Mouse (Mus musculus) liver (tissue): ENCODE results near the gene Lrrc9.

Source experiments
- DNase-seq: peaks from one replicate; pipeline ENCODE4 v3.0.0-alpha.2; 2020; ENCODE audit warnings: mixed read lengths

The Lrrc9 gene

GRCm38 (mm10) chr12:72476773-72477450, 35.2 kb downstream of the Lrrc9 start:
- no peak for DNase-seq

DNA sequence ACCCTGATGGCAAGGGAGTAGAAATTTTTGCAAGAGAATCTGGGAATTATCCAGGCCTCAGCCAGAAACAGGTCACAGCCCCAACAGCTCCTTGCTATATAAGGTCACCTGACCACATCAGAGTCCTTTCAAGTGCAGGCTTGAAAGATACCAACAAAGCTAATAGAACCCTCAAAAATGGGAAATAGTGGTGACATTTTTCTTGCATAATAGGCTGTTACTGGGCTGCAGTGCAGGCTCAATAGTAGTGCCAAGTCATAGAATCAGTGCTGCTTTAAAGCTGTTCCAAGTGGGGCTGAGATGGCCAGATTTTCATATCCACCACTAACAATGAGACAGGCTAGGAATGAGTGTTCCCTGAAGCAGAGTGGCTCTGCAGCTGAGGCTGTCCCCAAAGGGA, 40.6 kb downstream of the Lrrc9 start:
- DNase-seq, result no peak

DNA sequence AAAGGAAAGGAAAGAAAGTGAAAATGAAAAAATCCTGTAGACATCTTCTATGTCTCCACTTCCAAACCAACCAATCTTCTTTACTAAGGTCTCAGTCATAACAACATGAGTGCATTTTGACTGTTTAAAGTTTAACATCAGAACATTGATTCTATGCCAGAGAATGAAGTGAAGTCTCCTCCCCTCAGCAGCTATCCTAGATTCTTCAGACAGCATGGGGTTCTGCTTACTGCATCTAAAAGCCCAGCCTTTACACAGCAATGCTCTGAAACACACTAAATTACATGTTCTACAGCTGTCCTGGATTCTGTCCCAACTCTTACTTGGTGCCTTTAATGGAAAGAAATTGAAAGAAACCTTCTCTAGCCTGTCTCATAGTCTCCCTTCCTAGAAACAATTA, 43.2 kb downstream of the Lrrc9 start:
- DNase-seq, result no peak

DNA sequence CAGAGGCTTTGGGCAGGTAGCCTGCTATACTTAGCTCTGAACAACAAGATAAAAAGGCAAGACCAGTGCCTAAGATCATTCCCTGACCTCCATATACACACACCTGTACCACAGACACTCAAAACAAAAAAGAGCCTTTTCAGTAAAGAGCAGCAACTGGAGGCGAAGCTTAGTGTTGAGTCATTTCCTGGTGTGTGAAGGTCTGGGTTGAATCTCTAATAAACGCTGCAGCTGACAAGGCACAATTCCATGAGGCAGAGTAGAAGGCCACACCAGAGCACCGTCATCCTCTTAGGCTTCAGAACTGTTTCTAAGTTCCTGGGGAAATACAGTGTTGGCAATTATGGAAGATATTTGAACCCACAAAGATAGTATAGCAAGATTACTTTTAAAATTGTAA, 45.8 kb downstream of the Lrrc9 start:
- DNase-seq, result no peak

GRCm38 (mm10) chr12:72489995-72490394, 48.3 kb downstream of the Lrrc9 start:
- no peak for DNase-seq

GRCm38 (mm10) chr12:72491063-72491719, 49.5 kb downstream of the Lrrc9 start:
- DNase-seq, result no peak

DNA sequence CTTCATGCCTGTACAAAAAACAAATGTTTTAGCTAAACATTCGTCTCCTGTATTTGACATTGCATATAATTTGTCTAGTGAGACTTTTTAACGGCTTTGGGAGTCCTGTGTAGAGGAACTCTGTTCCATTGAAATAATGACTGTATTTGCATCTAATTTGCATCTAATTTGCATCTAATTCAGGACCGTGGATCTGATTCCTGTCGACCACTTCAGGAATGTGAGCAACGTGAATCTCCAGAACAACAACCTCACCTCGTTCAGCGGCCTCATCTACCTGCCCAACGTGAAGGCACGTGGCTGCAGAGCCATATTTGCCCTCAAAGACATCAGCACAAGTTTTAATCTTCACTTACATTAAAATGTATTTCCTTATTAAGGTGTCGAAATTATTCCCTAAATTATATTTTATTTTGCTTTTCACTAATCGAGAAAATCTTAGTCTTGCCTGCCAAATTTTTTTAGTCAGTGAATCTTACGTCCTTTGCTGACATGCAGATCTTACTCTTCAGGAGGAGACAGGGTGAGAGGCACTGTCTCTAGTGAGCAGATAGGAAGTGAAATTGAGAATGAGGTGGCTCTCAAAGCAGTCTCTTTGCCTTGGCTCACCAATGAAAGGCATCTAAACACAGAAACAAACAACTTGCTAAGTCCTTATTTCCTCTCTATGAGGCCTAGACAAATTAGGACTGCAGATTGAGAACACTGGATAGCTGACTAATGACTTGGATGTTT, 55.4 kb downstream of the Lrrc9 start:
- DNase-seq, result no peak

DNA sequence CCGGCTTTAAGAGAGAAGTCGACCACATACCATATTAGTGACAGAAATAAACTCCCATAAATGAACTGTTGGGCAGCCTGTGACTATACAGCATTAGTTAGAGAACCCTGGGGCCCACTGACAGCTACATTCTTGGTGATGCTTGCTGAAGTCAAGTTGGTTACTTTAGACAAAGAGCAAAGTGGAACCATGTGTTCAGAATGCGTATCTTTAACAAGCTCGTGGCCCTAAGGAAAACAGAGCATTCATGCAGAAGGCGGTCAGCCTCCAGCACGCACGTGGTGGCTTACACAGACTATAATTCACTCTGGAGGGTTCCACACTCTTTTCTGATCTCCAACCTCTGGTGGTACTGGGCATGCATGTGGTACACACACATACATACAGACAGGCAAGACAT, 67.9 kb downstream of the Lrrc9 start:
- DNase-seq, result no peak

DNA sequence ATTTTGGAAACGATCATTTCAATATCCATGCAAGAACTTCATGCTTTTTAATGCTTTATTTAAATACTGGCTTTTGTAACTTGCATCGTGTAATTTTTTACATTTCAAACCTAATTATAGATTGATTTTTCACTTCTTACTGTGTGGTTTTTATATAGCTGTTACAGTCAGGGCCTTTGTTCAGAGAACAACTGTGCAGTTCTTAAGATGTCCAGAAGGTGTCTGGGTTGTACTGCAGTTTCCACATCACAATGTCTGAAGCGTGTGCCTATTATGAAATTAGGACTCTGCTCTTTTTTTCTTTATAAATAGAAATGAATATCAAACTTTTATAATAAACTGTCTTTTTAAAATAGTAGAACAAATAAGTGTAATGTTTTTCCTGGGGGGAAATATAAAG, 73.8 kb downstream of the Lrrc9 start:
- no peak for DNase-seq

DNA sequence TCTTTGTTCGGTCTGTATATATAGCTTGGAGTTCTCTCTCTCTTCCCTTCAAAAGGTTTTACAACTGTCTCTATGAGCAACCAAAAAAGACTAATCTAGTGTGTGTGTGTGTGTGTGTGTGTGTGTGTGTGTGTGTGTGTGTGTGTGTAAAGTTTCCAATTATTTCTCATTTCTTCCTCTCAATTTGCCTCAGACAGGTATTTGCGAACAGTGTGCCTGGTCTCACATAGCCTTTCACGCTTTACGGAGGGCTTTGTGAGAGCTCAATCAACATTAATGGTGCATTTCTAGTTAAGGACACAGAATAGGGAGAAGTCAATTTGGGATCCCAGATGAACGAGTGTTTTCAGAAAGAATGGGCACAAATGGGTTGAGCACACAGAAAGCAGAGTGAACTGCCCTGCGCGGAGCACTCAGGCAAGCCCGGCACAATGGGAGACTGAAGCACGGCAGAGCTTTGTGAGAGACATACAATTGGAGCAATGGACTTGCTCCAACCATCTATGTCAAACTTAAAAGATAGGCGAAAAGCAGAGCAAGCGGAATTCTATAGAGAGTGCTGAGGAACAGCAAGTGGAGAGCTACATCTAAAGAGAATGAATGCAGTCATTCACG, 76.6 kb downstream of the Lrrc9 start:
- no peak for DNase-seq

GRCm38 (mm10) chr12:72519352-72519751, 77.7 kb downstream of the Lrrc9 start:
- DNase-seq, result no peak

GRCm38 (mm10) chr12:72519855-72520254, 78.2 kb downstream of the Lrrc9 start:
- DNase-seq, result no peak

DNA sequence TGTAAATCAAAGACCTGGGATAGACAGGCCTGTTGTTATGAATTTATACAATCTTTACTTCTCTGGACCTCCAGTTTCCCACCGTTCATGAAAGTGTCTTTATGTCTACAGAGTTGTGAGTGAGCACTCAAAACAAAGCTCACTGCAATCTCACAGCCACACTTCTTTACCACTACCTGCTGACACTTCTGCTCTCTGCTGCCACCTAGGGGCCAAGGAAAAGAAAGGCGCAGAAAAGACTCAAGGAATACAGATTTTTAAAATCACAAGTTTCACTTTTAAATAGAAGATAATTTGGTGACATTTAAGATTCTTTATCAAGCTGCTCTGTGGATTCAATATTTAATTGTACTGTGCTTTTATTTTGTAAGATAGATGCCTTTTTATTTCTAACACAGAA, 79.0 kb downstream of the Lrrc9 start:
- DNase-seq, result peak; percentile 77

- peak; percentile 38 for DNase-seq
These were observed 83.9 kb downstream of the Lrrc9 start for GRCm38 (mm10) chr12:72525588-72525987.

GRCm38 (mm10) chr12:72532303-72532702, 90.6 kb downstream of the Lrrc9 start:
- DNase-seq, result no peak

DNA sequence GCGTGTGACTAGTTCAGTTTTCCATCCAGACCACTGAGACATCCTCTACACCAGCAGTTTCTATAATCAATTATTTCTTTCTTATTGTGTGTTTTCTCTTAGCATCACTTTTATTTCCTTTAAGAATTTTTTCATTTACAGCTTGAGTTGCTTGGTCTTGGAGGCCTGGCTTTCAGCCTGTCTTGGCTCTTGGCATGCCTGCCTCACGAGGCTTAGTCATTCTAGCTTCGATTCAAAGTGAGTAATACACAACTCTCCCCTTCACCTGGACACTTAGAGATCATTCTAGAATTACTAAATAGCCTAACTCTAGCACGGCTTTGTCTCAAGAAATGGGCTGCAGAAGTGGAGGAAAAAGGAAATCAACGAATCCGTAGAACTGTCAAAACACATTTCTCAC, 92.3 kb downstream of the Lrrc9 start:
- no peak for DNase-seq

DNA sequence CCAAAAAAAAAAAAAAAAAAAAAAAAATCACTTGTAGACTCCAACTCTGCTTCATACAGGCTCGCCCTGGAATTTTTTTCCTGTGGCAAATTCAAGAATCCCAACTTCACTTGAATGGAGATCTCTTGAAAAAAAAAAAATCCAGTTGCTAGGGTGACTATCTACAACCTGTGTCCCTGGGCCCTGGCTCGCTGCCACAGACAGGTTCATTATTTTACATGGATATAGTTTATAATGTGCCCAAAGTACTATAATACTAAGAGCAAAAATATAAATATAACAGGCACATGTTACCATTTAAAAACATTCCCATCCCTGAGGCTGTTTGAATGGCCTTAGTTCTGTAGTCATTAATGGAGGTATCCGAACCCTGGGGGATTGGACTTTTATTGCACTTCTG, 93.9 kb downstream of the Lrrc9 start:
- no peak for DNase-seq

- peak; percentile 99 for DNase-seq
These were observed 94.4 kb downstream of the Lrrc9 start, which contains the start of gene Pcnx4 for GRCm38 (mm10) chr12:72536021-72536597. Gene Pcnx4 (plus strand): TSS chr12:72536383.

- DNase-seq, result no peak
These were observed 96.9 kb downstream of the Lrrc9 start for GRCm38 (mm10) chr12:72538571-72538970.

DNA sequence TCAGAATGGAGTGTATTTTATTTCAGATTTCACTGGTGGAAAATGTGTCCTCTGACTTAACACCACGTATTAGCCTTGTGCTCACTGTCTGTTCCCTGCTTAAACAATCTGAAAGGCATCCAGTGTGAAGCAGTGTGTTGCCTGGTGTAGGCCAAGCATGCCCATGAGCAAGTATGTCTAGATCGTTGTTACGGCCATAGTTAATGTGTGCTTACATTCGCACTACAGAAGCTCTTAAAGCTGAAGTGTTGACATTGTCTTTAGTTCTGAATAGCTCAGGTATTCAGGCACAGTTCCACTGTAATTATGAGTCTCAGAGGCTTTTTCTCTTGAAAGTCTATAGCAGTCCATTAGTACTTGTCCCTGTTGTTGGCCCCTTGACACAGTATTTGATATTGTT, 112.7 kb downstream of the Lrrc9 start:
- no peak for DNase-seq

DNA sequence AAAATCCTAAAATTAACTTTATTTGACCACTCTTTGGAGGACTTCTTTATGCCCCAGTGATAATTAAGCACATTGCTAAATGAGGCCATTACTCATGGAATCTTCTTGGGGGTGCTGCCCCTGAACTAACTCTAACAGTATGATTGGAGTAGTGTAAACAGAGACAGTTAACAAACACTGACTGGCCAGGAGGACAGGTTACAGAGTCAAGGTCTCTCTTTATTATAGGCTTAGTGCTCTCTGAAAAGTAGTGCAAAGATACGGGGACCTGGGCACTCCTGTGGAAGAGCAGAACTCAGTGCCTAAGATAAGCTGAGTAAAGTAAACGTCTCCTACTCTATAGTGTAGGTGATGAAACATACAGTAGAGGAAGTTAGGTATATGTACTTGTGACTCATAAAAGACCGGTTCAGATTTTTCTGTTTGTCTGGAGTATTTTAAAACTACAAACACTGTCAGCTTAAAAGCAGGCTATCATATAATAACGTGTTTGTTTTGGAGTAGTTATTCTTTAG, 122.7 kb downstream of the Lrrc9 start:
- no peak for DNase-seq
